Mouse (Mus musculus) cortical plate, adult 2 months (tissue): Measurements from ENCODE around the gene Prss8. TPM values are rescaled to one million over a fixed set of nuclear protein-coding genes. Genes with fewer than 3 reads are reported as not detected.
A peak's percentile ranks its signal among the peaks of the same experiment; 100 is the strongest.
"Not testable (repeated sequence)": the region's sequence is repeated elsewhere in the genome, so short reads cannot be mapped to it uniquely, and the experiment has no call there.

Experiments used
- H3K27ac ChIP-seq: fragments of 200-500 bp; 2 replicates; pipeline ENCODE4 v1.5.1; 2012; ENCODE audit warnings: low read length, control low read depth, inconsistent platforms; ENCODE audit not compliant: insufficient read depth
- H3K4me1 ChIP-seq: fragments of 200-500 bp; 2 replicates; pipeline ENCODE4 v1.6.1; 2011; ENCODE audit warnings: low read length; ENCODE audit not compliant: control insufficient read depth, insufficient read depth
- H3K4me3 ChIP-seq: fragments of 200-500 bp; 2 replicates; pipeline ENCODE4 v1.5.1; 2011; ENCODE audit warnings: mild to moderate bottlenecking, low read length, control low read depth; ENCODE audit not compliant: insufficient read depth
- CTCF ChIP-seq: fragments of 200-500 bp; IDR thresholded peaks from 2 replicates; pipeline ENCODE4 v1.5.1; 2011; ENCODE audit warnings: mild to moderate bottlenecking, control low read depth, low read length; ENCODE audit not compliant: insufficient read depth; ENCODE audit errors: extremely low read depth
- POLR2A ChIP-seq: fragments of 200-500 bp; IDR thresholded peaks from 2 replicates; pipeline ENCODE4 v1.6.1; 2011; ENCODE audit warnings: mild to moderate bottlenecking, low read length, control low read depth; ENCODE audit not compliant: insufficient read depth; ENCODE audit errors: extremely low read depth
- polyA plus RNA-seq: library from polyadenylated mRNA; depleted of rRNA; stranded (reverse); fragments of >200 nt; gene quantifications from 2 replicates; pipeline ENCODE4 v1.2.3, GENCODE M21; 2012

The Prss8 gene
- polyA plus RNA-seq, 1 experiment, result 0.08 TPM

GRCm38 (mm10) chr7:127944614-127945013, 14.7 kb upstream of the Prss8 start:
- Histone ChIP-seq H3K4me3 (no peak overlapping the region), H3K4me1 (no peaks in the 10 kb centered on the region), H3K27ac (no peak overlapping the region)
- TF ChIP-seq CTCF, result no peak
- no peak for TF ChIP-seq POLR2A

DNA sequence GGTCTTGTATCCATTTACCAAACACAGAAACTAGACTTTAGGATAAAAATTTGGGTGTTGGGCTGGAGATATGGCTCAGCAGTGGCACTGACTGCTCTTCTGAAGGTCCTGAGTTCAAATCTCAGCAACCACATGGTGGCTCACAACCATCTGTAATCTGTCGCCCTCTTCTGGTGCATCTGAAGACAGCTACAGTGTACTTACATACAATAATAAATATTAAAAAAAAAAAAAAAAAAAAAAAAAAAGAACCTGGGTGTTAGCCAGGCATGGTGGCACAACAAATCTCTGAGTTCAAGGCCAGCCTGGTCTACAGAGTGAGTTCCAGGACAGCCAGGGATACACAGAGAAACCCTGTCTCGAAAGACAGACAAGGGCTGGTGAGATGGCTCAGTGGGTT, 12.2 kb upstream of the Prss8 start:
- H3K4me1 ChIP-seq, H3K4me3 ChIP-seq, H3K27ac ChIP-seq: not testable (repeated sequence)

GRCm38 (mm10) chr7:127936216-127936884, 6.4 kb upstream of the Prss8 start:
- H3K4me3 ChIP-seq, result peak overlapping the region; percentile 72
- no peak overlapping the region for H3K27ac ChIP-seq
- no peak for TF ChIP-seq POLR2A
- no peak for TF ChIP-seq CTCF
- H3K4me1 ChIP-seq, result no peaks in the 10 kb centered on the region

- H3K4me3 ChIP-seq, result peak overlapping the region; percentile 72
- H3K27ac ChIP-seq, result peak overlapping the region; percentile 60
- no peaks in the 10 kb centered on the region for H3K4me1 ChIP-seq
- TF ChIP-seq CTCF, result no peak
- TF ChIP-seq POLR2A, result no peak
Measured at GRCm38 (mm10) chr7:127935748-127936159, 5.8 kb upstream of the Prss8 start.

DNA sequence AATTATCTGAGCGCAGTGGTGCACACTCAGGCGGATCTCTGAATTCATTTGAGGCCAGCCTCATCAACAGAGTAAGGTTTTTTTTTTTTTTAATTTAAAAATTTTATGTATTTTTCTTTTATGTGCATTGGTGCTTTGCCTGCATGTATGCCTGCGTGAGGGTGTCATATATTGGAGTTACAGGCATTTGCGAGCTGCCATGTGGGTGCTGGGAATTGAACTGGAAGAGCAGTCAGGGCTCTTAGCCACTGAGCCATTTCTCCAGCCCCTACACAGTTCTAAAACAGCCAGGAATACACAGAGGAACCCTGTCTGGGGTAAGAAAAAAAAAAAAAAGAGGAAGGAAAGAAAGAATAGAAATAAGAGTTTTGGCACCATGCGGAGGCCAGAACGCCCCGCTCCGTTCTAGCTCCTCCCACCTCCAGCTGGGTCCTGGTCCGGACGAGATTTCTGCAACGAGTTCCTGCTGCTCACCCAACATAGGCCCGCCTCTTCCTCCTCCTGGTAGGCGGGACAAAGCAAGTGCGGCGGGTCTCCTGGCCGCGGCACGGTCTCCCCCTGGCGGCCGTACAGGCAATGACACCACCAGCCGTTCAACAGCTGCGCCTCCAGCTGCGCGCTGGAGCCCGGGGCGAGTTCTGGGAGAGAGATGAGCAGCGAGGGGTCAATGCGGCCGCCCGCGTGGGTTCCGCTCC, 5.3 kb upstream of the Prss8 start:
- peak overlapping the region; percentile 60 for H3K27ac ChIP-seq
- H3K4me1 ChIP-seq, result no peaks in the 10 kb centered on the region
- H3K4me3 ChIP-seq, result peak overlapping the region; percentile 72
- TF ChIP-seq CTCF, result peak; percentile 67
- TF ChIP-seq POLR2A, result peak; percentile 79; the same call in 1 of the 2 replicates

DNA sequence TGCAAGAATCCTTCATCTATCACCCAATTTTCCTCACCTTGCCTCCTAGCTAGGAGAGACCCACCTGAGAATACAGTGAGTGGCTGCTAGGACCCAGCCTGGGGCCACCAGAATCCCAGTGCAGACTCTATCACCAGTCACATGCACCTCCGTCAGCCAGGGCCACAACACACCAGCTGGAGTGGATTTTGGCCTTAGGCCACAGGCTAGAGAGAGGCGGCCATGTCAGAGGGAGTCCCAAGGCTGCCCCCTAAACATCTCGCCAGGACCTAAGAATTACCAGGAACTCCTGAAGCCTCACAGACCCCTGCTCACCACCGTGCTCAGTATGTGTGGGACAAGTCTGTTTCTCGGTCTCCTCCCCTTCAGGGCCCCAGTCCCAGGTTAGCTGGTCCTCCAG, 4.2 kb upstream of the Prss8 start:
- TF ChIP-seq POLR2A (no peak), CTCF (no peak)
- Histone ChIP-seq H3K4me1 (no peaks in the 10 kb centered on the region), H3K4me3 (no peak overlapping the region)

GRCm38 (mm10) chr7:127932273-127933031, 2.5 kb upstream of the Prss8 start:
- TF ChIP-seq POLR2A (no peak), CTCF (no peak)
- no peak overlapping the region for H3K4me3 ChIP-seq
- no peak overlapping the region for H3K27ac ChIP-seq
- H3K4me1 ChIP-seq, result no peaks in the 10 kb centered on the region

More for the DNA sequence above, 4.2 kb upstream of the Prss8 start:
- no peak overlapping the region for H3K27ac ChIP-seq

GRCm38 (mm10) chr7:127931351-127932135, 1.6 kb upstream of the Prss8 start:
- TF ChIP-seq POLR2A, result no peak
- no peak for TF ChIP-seq CTCF
- Histone ChIP-seq H3K27ac (no peak overlapping the region), H3K4me1 (no peaks in the 10 kb centered on the region), H3K4me3 (no peak overlapping the region)

- Histone ChIP-seq H3K4me3 (no peak overlapping the region), H3K27ac (no peak overlapping the region), H3K4me1 (no peaks in the 10 kb centered on the region)
- no peak for TF ChIP-seq POLR2A
- TF ChIP-seq CTCF, result no peak
Measured at GRCm38 (mm10) chr7:127930636-127931035, 732 bp upstream of the Prss8 start.

DNA sequence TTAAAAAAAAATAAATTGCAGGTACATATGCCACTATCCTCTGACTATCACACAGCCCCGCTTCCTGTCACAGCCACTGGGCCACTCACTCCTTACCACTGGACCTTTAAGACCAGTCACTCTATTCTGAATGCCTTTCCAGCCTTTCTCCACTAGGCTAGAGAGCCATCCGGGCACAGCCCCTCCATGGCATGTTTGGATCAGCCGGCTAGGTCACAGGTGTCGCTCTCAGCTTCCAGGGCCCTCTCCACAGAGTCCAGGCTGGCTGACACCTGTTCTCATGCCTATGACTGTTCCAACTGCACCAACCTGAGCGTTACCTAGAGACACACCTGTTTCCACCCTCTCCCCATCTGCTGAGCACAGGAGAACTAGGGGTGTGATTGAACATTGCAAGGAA, 1.3 kb downstream of the Prss8 start:
- Histone ChIP-seq H3K27ac (no peak overlapping the region), H3K4me1 (no peaks in the 10 kb centered on the region), H3K4me3 (no peak overlapping the region)
- TF ChIP-seq POLR2A (no peak), CTCF (no peak)
